Mouse (Mus musculus) midbrain, embryonic 16.5 days (tissue): ENCODE results near the gene Kcnk12. TPM values are rescaled to one million over a fixed set of nuclear protein-coding genes. Genes with fewer than 3 reads are reported as not detected.

ENCODE experiments used
- ATAC-seq: fragments of 200-750 bp; cut with Nextera tagmentation; 2 replicates; pipeline ENCODE4 v1.8.0; 2017; ENCODE audit warnings: moderate TSS enrichment
- H3K27ac ChIP-seq: fragments of 300-500 bp; sonication (generic); 2 replicates; pipeline ENCODE4 v1.5.1; 2014; ENCODE audit warnings: mild to moderate bottlenecking, low read length, mixed read lengths
- H3K27me3 ChIP-seq: fragments of 300-500 bp; sonication (generic); 2 replicates; pipeline ENCODE4 v1.6.1; 2014; ENCODE audit warnings: low read depth, low read length, mixed read lengths; ENCODE audit not compliant: control insufficient read depth, insufficient read depth
- H3K36me3 ChIP-seq: fragments of 300-500 bp; sonication (generic); 2 replicates; pipeline ENCODE4 v1.6.1; 2014; ENCODE audit warnings: mild to moderate bottlenecking, low read length, moderate library complexity, mixed read lengths; ENCODE audit not compliant: control insufficient read depth, insufficient read depth
- H3K4me1 ChIP-seq: fragments of 300-500 bp; sonication (generic); 2 replicates; pipeline ENCODE4 v1.6.1; 2014; ENCODE audit warnings: mild to moderate bottlenecking, low read length, mixed read lengths; ENCODE audit not compliant: control insufficient read depth, insufficient read depth
- H3K4me2 ChIP-seq: fragments of 300-500 bp; sonication (generic); 2 replicates; pipeline ENCODE4 v1.6.1; 2014; ENCODE audit warnings: mild to moderate bottlenecking, low read length, mixed read lengths
- H3K4me3 ChIP-seq: fragments of 300-500 bp; sonication (generic); 2 replicates; pipeline ENCODE4 v1.5.1; 2014; ENCODE audit warnings: low read depth, mild to moderate bottlenecking, low read length, moderate library complexity, mixed read lengths
- H3K9ac ChIP-seq: fragments of 300-500 bp; sonication (generic); 2 replicates; pipeline ENCODE4 v1.6.1; 2014; ENCODE audit warnings: low read depth, low read length, mixed read lengths
- H3K9me3 ChIP-seq: fragments of 300-500 bp; sonication (generic); replicated peaks from 2 replicates; pipeline ENCODE4 v1.6.1; 2014; ENCODE audit warnings: mild to moderate bottlenecking, low read length, mixed read lengths; ENCODE audit not compliant: control insufficient read depth, poor library complexity, severe bottlenecking
- WGBS: fragments of 180-500 bp; shearing (Covaris S2); extraction: QIAGEN DNeasy Blood & Tissue Kit; methylation state at CpG from one replicate; pipeline ENCODE4 v1.1.7; 2014; 5-methylcytosine and 5-hydroxymethylcytosine counted together
- polyA plus RNA-seq: library from polyadenylated mRNA; unstranded; fragments of >200 nt; fragmentation: Nextera tagmentation; extraction: Ambion mirVana; gene quantifications from 2 replicates; pipeline ENCODE4 v1.2.1, GENCODE M21; 2015

Gene Kcnk12
- polyA plus RNA-seq, 1 experiment from 2014 or later = 0.63 TPM

DNA sequence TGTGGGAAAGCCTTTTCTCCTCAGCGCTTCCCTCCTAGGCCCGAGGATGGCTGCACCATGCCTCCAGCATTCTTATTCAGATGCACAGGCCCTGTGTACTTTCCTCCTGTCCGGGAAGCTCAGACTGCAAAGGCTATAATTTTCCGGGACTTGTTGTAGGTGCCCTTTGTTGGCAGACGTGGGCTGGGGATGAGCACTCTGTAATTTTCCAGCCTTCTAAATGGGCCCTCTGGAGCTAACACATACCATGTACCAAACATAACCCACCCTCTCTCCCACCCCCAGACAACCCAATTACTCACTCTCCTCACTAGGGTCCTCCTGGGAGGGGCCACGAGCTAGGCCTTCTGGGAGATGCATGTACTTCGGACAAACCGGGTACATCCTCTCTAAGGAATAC lies 22.8 kb downstream of the Kcnk12 start:
- H3K27ac ChIP-seq = no peak overlapping the region
- no peaks in the 10 kb centered on the region for H3K36me3 ChIP-seq
- no peak overlapping the region for H3K9ac ChIP-seq
- no peaks in the 10 kb centered on the region for H3K4me1 ChIP-seq
- no peak for ATAC-seq
- no peaks in the 10 kb centered on the region for H3K27me3 ChIP-seq
- no peak overlapping the region for H3K4me2 ChIP-seq
- WGBS = 88% methylated on average over 8 of the region's 8 CpGs
- H3K9me3 ChIP-seq = no peaks in the 10 kb centered on the region
- H3K4me3 ChIP-seq = no peak overlapping the region

DNA sequence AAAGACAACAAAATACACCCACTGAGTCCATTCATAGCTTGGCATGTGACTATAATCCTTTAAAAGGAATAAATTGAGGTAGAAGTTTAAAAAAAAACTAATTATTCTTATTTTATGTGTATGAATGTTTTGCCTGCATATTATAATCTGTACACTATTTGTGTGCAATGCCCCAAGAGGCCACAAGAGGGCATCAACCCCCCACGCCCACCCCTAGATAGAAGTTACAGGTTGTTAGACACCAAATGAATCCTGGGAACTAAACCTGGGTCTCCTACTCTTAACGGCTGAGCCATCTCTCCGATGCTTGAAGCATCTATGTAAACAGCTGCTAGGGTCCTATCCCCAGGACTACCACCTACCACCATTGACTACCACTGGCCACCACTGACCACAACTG lies 24.6 kb downstream of the Kcnk12 start:
- Histone ChIP-seq H3K9me3 (no peaks in the 10 kb centered on the region), H3K4me1 (no peaks in the 10 kb centered on the region), H3K4me3 (no peak overlapping the region), H3K4me2 (no peak overlapping the region), H3K36me3 (no peaks in the 10 kb centered on the region), H3K27me3 (no peaks in the 10 kb centered on the region), H3K9ac (no peak overlapping the region), H3K27ac (no peak overlapping the region)
- 75% methylated on average over 3 of the region's 3 CpGs for WGBS
- no peak for ATAC-seq

DNA sequence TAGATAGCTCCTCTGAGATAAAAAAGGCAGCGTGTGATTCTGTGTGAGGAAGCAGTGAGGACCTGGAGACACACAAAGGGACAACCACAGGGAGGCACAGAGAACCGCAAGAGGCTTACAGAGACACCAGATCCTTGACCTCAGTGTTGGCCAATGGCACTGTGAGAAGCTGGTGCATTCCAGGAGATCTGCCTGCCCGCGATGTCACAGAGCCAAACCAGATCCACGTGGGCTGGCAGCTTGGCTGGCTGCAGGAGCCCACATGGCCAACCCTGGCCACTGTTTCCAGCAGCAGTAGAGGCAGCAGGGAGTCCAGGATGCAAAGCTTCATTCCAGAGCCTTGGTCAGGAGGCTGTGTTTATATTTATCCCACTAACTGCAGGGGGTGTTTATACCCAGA lies 27.0 kb downstream of the Kcnk12 start:
- WGBS = 40% methylated on average over 5 of the region's 5 CpGs
- Histone ChIP-seq H3K4me3 (no peak overlapping the region), H3K4me2 (no peak overlapping the region), H3K9me3 (no peaks in the 10 kb centered on the region), H3K4me1 (no peaks in the 10 kb centered on the region), H3K9ac (no peak overlapping the region), H3K27ac (no peak overlapping the region), H3K36me3 (no peaks in the 10 kb centered on the region), H3K27me3 (no peaks in the 10 kb centered on the region)
- no peak for ATAC-seq

DNA sequence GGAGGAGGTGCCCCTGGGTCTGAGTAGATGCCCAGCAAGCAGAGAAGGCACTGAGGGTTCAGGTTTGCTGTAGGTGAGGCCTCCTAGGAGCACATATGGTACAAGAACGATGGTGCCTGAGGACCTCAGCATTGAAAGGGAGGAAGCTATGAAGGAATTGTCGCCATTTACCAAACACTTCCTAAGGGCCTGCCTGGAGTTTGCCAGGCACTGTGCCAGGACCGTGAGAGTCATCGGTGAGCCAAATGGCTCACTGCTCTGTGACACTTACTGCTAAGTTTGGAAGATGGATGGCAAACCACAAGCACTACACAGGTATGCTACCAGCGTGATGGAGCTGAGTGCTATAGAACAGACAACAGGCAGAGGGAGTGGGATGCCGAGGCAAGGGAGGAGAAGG lies 30.9 kb downstream of the Kcnk12 start:
- Histone ChIP-seq H3K27me3 (no peaks in the 10 kb centered on the region), H3K36me3 (no peaks in the 10 kb centered on the region), H3K4me1 (no peaks in the 10 kb centered on the region), H3K9me3 (no peaks in the 10 kb centered on the region), H3K4me3 (no peak overlapping the region), H3K27ac (no peak overlapping the region), H3K4me2 (no peak overlapping the region), H3K9ac (no peak overlapping the region)
- WGBS = 88% methylated on average over 6 of the region's 6 CpGs
- ATAC-seq = no peak

DNA sequence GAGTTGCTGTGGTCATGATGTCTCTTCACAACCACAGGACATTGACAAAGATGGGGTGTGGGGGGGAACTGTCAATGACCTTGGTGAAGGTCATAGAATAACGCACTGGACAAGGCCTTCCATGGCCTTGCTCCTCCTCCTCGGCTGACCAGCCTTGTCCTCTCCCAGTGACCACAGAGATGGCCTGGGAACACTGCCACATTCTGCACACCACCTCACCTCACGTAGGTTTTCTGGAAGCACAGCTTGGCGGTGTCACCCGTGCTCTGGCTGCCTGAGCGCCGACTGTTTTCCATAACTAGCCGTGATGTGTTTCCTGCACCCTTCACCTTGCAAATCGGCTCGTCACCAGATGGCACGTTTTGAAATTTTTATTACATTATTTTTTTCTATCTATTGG lies 32.8 kb downstream of the Kcnk12 start:
- no peak overlapping the region for H3K27ac ChIP-seq
- no peaks in the 10 kb centered on the region for H3K36me3 ChIP-seq
- no peak for ATAC-seq
- no peaks in the 10 kb centered on the region for H3K9me3 ChIP-seq
- WGBS = 96% methylated on average over 11 of the region's 11 CpGs
- no peaks in the 10 kb centered on the region for H3K27me3 ChIP-seq
- H3K9ac ChIP-seq = no peak overlapping the region
- H3K4me1 ChIP-seq = no peaks in the 10 kb centered on the region
- H3K4me3 ChIP-seq = no peak overlapping the region
- no peak overlapping the region for H3K4me2 ChIP-seq

DNA sequence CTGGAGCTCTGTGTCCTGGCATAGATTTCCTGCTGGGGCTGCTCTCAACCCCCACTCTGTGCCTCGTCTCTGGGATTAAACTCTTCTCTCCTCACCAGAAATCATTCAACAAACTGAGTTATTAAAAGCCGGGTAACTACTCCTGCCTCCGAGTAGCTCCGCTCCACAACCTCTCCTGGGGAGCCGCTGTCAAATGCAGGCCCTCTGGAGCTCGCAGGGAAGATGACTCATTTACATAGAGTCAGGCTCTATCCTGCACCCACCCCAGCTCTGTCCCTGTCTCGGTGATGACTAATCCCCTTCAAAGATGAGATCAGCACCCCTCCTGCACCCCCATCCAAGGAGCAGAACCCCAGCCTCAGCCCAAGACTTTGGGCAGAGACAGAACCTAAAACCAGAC lies 34.6 kb downstream of the Kcnk12 start:
- Histone ChIP-seq H3K4me3 (no peak overlapping the region), H3K27ac (no peak overlapping the region), H3K27me3 (no peaks in the 10 kb centered on the region), H3K36me3 (no peaks in the 10 kb centered on the region), H3K4me1 (no peaks in the 10 kb centered on the region), H3K4me2 (no peak overlapping the region), H3K9ac (no peak overlapping the region), H3K9me3 (no peaks in the 10 kb centered on the region)
- WGBS = 30% methylated on average over 7 of the region's 7 CpGs
- ATAC-seq = no peak

DNA sequence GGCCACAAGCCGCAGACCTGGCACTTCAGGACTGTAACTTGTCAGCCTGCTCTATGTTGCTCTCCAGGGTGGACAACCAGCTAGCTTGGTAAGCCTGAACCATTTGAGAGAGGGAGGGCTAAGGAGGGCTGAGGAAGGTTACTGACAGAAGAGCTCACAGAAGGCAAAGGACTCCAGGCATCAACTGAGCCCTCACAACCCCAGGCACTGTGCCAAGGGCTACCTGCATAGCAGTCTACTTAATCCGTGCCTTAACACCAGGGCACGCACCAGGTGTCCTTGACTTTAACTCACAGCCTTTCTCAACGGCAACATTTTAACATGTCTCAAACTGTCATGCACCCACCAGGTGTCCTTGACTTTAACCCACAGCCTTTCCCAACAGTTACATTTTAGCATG lies 37.5 kb downstream of the Kcnk12 start:
- Histone ChIP-seq H3K27ac (no peak overlapping the region), H3K9ac (no peak overlapping the region), H3K27me3 (no peaks in the 10 kb centered on the region), H3K4me1 (no peaks in the 10 kb centered on the region), H3K4me2 (no peak overlapping the region), H3K9me3 (no peaks in the 10 kb centered on the region), H3K36me3 (no peaks in the 10 kb centered on the region), H3K4me3 (no peak overlapping the region)
- 93% methylated on average over 4 of the region's 4 CpGs for WGBS
- no peak for ATAC-seq

DNA sequence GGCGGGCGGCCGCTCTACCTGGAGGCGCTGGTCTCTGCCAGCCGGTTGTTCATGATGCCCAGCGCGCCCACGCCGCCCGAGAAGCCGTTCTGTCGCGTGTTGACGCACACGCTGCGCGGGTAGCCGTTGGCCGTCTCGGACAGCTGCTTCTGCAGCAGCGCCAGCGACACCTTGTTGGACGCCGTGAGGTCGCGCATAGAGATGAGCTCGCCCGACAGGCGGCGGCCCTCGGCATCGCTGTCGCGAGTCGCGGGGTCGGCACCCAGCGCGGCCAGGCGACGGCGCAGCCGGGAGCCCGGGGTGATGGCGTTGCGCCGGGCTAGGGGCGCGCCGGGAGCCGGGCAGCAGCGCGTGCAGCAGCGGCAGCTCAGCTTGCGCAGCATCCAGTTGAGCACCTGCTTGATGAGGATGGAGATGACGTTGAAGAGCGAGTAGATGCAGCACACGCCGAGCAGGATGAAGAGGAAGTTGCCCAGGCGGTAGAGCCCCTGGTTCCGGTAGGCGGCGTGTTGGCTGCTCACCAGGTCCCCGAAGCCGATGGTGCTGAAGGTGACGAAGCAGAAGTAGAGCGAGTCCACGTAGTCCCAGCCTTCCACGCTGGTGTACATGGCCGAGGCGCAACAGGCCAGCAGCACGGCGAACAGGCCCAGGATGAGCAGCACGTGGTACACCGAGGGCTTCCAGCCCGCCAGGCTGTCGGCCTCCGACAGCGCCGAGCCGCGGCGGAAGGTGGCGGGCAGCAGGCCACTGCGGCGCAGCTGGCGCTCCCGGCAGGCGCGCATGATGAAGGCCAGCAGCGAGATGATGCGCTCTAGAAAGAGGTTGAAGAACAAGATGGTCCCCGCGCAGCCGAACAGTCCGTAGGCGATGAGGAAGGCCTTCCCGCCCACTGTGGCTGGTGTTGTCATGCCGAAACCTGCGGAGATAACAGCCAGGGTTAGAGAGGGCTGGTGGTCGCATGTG lies 51.6 kb downstream of the Kcnk12 start:
- Histone ChIP-seq H3K36me3 (no peaks in the 10 kb centered on the region), H3K4me1 (peaks cover 8% of the 10 kb centered on the region), H3K4me2 (peak overlapping the region; percentile 89), H3K4me3 (peak overlapping the region; percentile 53), H3K27ac (peak overlapping the region; percentile 67), H3K9ac (peak overlapping the region; percentile 67), H3K9me3 (no peaks in the 10 kb centered on the region), H3K27me3 (peaks cover 11% of the 10 kb centered on the region)
- peak; percentile 88 for ATAC-seq
- 3% methylated on average over 98 of the region's 101 CpGs for WGBS
